Mouse (Mus musculus) midbrain, embryonic 10.5 days (tissue): ENCODE results near the gene Cnga4. TPM values are rescaled to one million over a fixed set of nuclear protein-coding genes. Genes with fewer than 3 reads are reported as not detected.
"Not testable (repeated sequence)": the region's sequence is repeated elsewhere in the genome, so short reads cannot be mapped to it uniquely, and the experiment has no call there.

Experiments
- DNase-seq: peaks from one replicate; pipeline ENCODE4 v3.0.0-alpha.2; 2017; ENCODE audit warnings: low spot score
- H3K27ac ChIP-seq: fragments of 300-500 bp; sonication (generic); replicated peaks from 2 replicates; pipeline ENCODE4 v1.5.1; 2016; ENCODE audit warnings: mild to moderate bottlenecking
- H3K27me3 ChIP-seq: fragments of 300-500 bp; sonication (generic); 2 replicates; pipeline ENCODE4 v1.6.1; 2016; ENCODE audit warnings: low read depth, mild to moderate bottlenecking; ENCODE audit not compliant: poor library complexity, severe bottlenecking
- H3K36me3 ChIP-seq: fragments of 300-500 bp; sonication (generic); 2 replicates; pipeline ENCODE4 v1.6.1; 2016; ENCODE audit warnings: mild to moderate bottlenecking, moderate library complexity
- H3K4me1 ChIP-seq: fragments of 300-500 bp; sonication (generic); 2 replicates; pipeline ENCODE4 v1.6.1; 2016
- H3K4me3 ChIP-seq: fragments of 300-500 bp; sonication (generic); 2 replicates; pipeline ENCODE4 v1.5.1; 2016; ENCODE audit warnings: mild to moderate bottlenecking, moderate library complexity
- H3K9me3 ChIP-seq: fragments of 300-500 bp; sonication (generic); replicated peaks from 2 replicates; pipeline ENCODE4 v1.6.1; 2016; ENCODE audit warnings: mild to moderate bottlenecking
- WGBS: fragments of 180-500 bp; shearing (Covaris S2); methylation state at CpG from one replicate; pipeline ENCODE4 v1.1.7; 2016; 5-methylcytosine and 5-hydroxymethylcytosine counted together
- polyA plus RNA-seq: library from polyadenylated mRNA; unstranded; fragments of >200 nt; fragmentation: Nextera tagmentation; extraction: Ambion mirVana; gene quantifications from 2 replicates; pipeline ENCODE4 v1.2.1, GENCODE M21; 2016

The Cnga4 gene
- polyA plus RNA-seq, result 0.12 TPM in 1 of 2 replicates, not detected in the other

DNA sequence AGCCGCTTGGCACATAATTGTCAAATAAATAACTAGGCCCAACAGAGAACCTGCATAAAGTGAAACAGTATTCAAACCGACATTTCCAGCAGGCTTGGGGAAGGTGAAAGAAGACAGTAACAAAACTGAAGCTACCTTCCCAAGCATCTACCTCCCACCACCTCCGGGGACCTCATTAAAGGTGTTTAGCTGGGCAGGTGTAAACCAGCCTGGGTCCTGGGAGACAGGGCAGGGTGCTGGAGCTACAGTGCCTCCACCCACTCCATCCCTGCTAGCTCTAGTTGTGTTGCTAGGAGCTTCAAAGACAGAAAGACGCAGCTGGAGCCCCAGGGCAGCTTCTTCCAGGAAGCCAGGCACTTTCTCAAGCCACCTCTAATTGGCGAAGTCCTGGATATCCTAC is at the start of gene Cnga4:
Cnga4 (plus strand) TSS at position 301 of the 400 bp plus-strand sequence.
- no peak within 1 kb of the TSS for H3K4me3 ChIP-seq
- WGBS, result 77% methylated on average over 5 of the region's 5 CpGs
- H3K27ac ChIP-seq, result no peak within 1 kb of the TSS
- H3K9me3 ChIP-seq, result no peaks in the 10 kb centered on the region
- peaks cover 3% of the 10 kb centered on the region; the same call in 1 of the 2 replicates for H3K27me3 ChIP-seq
- H3K4me1 ChIP-seq, result peaks cover 9% of the 10 kb centered on the region
- no peak for DNase-seq
- H3K36me3 ChIP-seq, result no peaks in the 10 kb centered on the region

DNA sequence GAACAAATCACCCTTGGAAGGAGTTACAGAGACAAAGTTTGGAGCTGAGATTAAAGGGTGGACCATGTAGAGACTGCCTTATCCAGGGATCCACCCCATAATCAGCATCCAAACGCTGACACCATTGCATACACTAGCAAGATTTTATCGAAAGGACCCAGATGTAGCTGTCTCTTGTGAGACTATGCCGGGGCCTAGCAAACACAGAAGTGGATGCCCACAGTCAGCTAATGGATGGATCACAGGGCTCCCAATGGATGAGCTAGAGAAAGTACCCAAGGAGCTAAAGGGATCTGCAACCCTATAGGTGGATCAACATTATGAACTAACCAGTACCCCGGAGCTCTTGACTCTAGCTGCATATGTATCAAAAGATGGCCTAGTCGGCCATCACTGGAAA is 48.3 kb upstream of the Cnga4 start:
- H3K4me3 ChIP-seq, H3K4me1 ChIP-seq, H3K27me3 ChIP-seq, DNase-seq, H3K9me3 ChIP-seq, H3K27ac ChIP-seq, H3K36me3 ChIP-seq: not testable (repeated sequence)
- no CpG with 5 or more reads among the region's 5 CpGs for WGBS

DNA sequence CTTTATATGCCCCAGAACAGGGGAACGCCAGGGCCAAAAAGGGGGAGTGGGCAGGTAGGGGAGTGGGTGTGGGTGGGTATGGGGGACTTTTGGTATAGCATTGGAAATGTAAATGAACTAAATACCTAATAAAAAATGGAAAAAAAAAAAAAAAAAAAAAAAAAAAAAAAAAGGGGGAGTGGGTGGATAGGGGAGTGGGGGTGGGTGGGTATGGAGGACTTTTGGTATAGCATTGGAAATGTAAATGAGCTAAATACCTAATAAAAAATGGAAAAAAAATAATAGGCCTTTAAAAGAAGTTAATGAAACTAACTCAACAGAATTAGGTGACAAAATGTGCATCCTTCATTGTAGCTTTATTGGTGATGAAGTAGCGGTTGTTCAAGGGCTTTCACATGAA is 47.9 kb upstream of the Cnga4 start:
- H3K27ac ChIP-seq, H3K36me3 ChIP-seq, DNase-seq, H3K4me3 ChIP-seq, H3K4me1 ChIP-seq, H3K9me3 ChIP-seq, H3K27me3 ChIP-seq: not testable (repeated sequence)
- 98% methylated on average over 1 of the region's 2 CpGs for WGBS

DNA sequence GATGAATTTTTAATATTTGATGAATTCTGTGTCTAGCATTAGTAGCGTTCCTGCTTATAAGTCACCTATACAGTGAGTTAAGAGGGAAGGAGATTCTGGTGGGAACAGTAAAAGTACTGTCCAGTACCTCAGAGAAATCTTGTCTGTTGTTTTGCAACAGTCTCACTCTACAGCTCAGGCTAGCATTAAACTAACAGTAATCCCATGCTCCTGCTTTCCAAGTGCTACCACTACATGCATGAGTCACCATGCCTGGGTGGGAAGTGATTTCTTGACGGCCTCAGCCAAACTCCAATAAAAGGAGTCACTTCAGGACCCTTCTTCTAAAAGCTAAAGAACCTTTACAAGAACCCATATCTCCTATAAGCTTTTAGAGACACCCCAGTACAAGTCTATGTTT is 42.7 kb upstream of the Cnga4 start:
- Histone ChIP-seq H3K36me3 (no peaks in the 10 kb centered on the region), H3K27ac (no peak overlapping the region), H3K27me3 (no peaks in the 10 kb centered on the region), H3K4me3 (no peak overlapping the region), H3K4me1 (no peaks in the 10 kb centered on the region), H3K9me3 (no peaks in the 10 kb centered on the region)
- 84% methylated on average over 2 of the region's 2 CpGs for WGBS
- DNase-seq, result no peak

DNA sequence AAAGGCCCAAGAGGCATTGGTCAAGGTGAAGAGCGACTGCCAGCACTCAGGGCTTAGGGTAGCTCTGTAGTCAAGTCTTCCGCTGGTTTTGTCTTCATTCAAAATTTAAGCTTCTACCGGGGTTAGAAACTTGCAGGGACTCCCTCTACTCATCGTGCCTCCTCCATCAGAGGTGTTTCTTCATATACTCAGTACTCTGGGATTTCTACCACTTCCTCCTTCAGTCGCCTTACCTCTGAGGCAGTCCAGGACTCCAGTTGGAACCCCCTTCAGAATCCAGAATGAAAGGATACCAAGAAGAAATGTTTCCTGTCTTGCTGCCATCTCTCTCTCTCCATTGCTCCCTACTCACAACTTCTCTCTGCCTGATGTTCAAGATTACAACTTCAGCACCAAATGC is 37.1 kb upstream of the Cnga4 start:
- 89% methylated on average over 5 of the region's 5 CpGs for WGBS
- Histone ChIP-seq H3K36me3 (peaks cover 7% of the 10 kb centered on the region), H3K9me3 (no peaks in the 10 kb centered on the region), H3K4me1 (no peaks in the 10 kb centered on the region), H3K27ac (no peak overlapping the region), H3K4me3 (no peak overlapping the region), H3K27me3 (no peaks in the 10 kb centered on the region)
- DNase-seq, result no peak

DNA sequence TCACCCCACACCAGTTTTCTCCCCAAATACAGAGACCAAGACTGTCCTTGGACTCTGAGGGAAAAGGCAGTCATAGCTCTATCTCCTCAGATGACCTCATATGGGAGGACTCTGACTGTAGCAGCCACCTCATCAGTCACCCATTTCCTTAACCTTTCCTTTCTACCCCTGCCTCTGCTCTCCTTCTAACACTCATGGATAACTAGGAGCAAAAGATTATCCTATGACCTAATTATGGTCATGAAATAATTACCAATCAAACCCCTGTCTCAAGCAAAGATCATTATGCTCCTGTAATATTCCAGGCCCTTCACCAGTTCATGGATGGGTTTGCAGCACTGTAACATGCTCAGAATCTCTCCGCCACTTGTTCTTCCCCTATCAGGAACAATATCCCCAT is 36.4 kb upstream of the Cnga4 start, which contains the start of gene Olfr692:
Olfr692 (plus strand) TSS at position 301 of the 400 bp plus-strand sequence.
- H3K4me3 ChIP-seq, result no peak within 1 kb of the TSS
- DNase-seq, result no peak
- WGBS, result 90% methylated on average over 1 of the region's 1 CpGs
- H3K27me3 ChIP-seq, result no peaks in the 10 kb centered on the region
- H3K4me1 ChIP-seq, result no peaks in the 10 kb centered on the region
- H3K27ac ChIP-seq, result no peak within 1 kb of the TSS
- no peaks in the 10 kb centered on the region for H3K9me3 ChIP-seq
- peaks cover 11% of the 10 kb centered on the region for H3K36me3 ChIP-seq

DNA sequence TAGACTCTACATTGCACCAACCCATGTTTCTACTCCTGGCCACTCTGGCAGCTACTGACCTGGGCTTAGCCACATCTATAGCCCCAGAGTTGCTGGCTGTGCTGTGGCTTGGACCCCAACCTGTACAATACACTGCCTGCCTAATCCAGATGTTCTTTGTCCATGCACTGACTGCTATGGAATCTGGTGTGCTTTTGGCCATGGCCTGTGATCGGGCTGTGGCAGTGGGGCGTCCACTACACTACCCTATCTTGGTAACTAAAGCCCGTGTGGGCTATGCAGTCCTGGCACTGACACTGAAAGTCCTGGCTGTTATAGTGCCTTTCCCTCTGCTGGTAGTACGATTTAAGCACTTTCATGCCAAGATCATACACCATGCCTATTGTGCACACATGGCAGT is 35.8 kb upstream of the Cnga4 start:
- Histone ChIP-seq H3K36me3 (peaks cover 17% of the 10 kb centered on the region), H3K9me3 (no peaks in the 10 kb centered on the region), H3K27ac (no peak overlapping the region), H3K4me1 (no peaks in the 10 kb centered on the region), H3K27me3 (no peaks in the 10 kb centered on the region), H3K4me3 (no peak overlapping the region)
- WGBS, result 92% methylated on average over 4 of the region's 4 CpGs
- DNase-seq, result no peak

DNA sequence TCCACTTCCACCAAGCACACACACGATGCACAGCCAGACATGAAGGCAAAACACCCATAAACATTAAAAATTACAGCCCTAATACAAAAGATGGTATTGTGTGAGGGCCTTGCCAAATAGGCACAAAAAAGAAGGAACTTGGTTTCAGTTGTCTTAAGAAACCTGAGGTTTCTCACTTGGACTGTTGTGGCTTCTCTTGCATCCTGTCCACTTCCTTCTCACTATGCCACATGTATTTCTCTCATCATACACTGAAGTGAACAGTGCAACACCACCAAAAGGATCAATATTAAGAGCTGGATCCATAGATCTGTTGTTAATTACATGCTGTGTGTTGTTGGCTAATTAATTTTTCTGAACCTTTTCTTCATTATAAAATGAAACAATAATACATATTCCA is 31.5 kb upstream of the Cnga4 start:
- no peak for DNase-seq
- WGBS, result 92% methylated on average over 1 of the region's 1 CpGs
- Histone ChIP-seq H3K36me3 (peaks cover 58% of the 10 kb centered on the region), H3K27me3 (no peaks in the 10 kb centered on the region), H3K27ac (no peak overlapping the region), H3K4me1 (no peaks in the 10 kb centered on the region), H3K4me3 (no peak overlapping the region), H3K9me3 (no peaks in the 10 kb centered on the region)

DNA sequence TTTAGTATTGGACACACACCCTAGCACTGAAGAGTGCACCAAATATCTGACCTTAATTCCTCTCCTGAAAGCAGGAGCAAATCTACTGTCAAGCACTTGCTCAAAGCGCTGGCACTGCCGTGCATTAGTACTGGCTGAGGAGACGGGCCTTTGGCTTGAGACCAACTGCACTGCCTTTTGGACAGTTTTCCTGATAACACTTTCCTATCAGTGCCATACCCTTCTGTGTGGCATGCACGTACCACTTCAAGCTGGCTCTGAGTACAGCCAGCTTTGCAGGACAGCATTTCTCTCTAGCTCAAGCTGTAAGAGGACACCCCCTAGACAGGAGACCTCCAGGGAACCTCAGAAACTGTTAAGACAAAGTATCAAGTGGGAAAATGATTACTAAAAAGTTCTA is 30.9 kb upstream of the Cnga4 start:
- peaks cover 64% of the 10 kb centered on the region for H3K36me3 ChIP-seq
- WGBS, result 92% methylated on average over 4 of the region's 4 CpGs

DNA sequence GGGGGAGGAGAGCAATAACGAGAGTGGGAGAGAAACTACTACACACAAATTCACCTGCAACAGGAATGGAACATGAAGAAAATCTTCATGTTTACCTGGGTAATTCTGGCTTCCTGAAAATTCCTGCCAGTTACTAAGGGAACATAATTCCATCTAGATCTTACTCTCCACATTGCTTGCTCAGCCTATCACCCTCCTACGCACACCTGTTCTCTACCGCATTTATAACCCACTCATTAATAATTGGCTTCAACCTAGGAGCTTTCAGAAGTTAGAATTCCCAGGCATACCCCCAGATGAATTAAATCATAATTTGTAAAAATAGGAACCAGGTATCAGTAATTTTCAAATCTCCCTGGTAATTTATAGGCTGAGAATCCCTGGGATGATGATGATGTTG is 30.4 kb upstream of the Cnga4 start:
- WGBS, result 93% methylated on average over 3 of the region's 3 CpGs
- peaks cover 69% of the 10 kb centered on the region for H3K36me3 ChIP-seq

More for the DNA sequence above, 30.9 kb upstream of the Cnga4 start:
- H3K4me3 ChIP-seq, result no peak overlapping the region
- H3K27me3 ChIP-seq, result no peaks in the 10 kb centered on the region
- H3K27ac ChIP-seq, result no peak overlapping the region
- no peaks in the 10 kb centered on the region for H3K9me3 ChIP-seq
- no peak for DNase-seq
- no peaks in the 10 kb centered on the region for H3K4me1 ChIP-seq

DNA sequence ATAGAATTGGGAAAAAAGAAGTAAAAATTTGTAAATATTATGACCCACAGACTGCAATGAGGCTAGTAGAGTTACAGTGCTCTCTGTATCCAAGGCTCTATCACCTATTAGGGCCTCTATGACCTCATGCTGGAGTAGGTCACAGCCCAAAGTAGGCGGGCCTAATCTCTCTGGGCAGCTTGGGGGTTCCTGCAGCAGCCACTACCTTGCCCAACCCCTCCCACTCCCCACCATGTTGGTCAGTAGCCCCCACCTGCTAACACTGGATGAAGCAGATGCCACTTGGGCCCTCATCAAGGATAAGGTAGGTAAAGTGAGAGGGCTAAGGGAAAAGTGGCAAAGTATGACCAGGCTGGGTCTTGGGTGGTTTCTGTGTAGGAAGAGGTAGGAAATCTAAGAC is 29.5 kb upstream of the Cnga4 start, which contains the start of gene Gm5901:
Gm5901 (plus strand) TSS at position 173 of the 400 bp plus-strand sequence.
- H3K27ac ChIP-seq, result no peak within 1 kb of the TSS
- 81% methylated on average over 1 of the region's 1 CpGs for WGBS
- H3K9me3 ChIP-seq, result no peaks in the 10 kb centered on the region
- H3K4me1 ChIP-seq, result no peaks in the 10 kb centered on the region
- DNase-seq, result no peak
- no peak within 1 kb of the TSS for H3K4me3 ChIP-seq
- no peaks in the 10 kb centered on the region for H3K27me3 ChIP-seq
- H3K36me3 ChIP-seq, result peaks cover 78% of the 10 kb centered on the region

More for the DNA sequence above, 30.4 kb upstream of the Cnga4 start:
- DNase-seq, result no peak
- no peaks in the 10 kb centered on the region for H3K4me1 ChIP-seq
- H3K27ac ChIP-seq, result no peak overlapping the region
- H3K4me3 ChIP-seq, result no peak overlapping the region
- no peaks in the 10 kb centered on the region for H3K27me3 ChIP-seq
- H3K9me3 ChIP-seq, result no peaks in the 10 kb centered on the region

DNA sequence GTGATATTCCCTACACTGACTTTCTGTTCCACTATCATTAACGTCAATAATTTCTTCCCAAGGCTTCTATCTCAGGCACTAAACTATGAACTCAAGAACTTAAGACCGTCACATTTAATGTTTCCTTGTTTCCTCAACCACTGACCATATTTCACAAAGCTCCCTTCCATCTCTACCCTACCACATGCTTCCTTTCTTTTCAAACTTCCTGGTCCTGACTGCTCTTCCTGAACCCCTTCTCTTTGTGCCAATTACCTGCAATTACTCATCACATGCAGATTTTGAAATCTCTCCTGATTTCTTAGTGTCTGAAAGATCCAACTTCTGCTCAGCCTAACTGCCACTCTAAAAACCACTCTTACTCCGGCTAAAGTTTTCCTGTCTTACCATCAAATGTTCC is 24.0 kb upstream of the Cnga4 start:
- 94% methylated on average over 3 of the region's 3 CpGs for WGBS
- peaks cover 99% of the 10 kb centered on the region for H3K36me3 ChIP-seq
- no peaks in the 10 kb centered on the region for H3K4me1 ChIP-seq
- no peak for DNase-seq
- H3K27me3 ChIP-seq, result no peaks in the 10 kb centered on the region
- H3K4me3 ChIP-seq, result no peak overlapping the region
- no peak overlapping the region for H3K27ac ChIP-seq
- H3K9me3 ChIP-seq, result no peaks in the 10 kb centered on the region

DNA sequence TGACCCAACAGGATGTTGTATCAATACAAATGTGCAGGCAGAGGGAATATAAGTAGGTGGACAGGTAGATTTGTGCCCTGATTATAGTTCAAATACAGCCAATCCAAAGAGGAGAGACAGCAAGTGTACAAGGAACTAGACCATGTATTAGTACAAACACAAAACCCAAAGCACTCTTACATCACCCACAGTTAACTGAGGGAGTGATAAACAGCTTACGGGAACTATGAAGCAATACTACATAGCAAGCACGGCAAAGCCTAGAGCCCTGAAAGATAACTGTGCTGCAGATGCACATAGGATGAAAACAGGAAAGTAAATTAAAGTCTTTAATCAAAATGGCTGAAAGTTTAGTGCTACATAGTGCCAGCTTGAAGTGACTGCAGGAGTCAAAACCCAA is 16.7 kb upstream of the Cnga4 start:
- no peak for DNase-seq
- no peak overlapping the region for H3K27ac ChIP-seq
- H3K9me3 ChIP-seq, result no peaks in the 10 kb centered on the region
- no peak overlapping the region for H3K4me3 ChIP-seq
- no peaks in the 10 kb centered on the region for H3K4me1 ChIP-seq
- H3K27me3 ChIP-seq, result no peaks in the 10 kb centered on the region
- H3K36me3 ChIP-seq, result peaks cover 82% of the 10 kb centered on the region
- 98% methylated on average over 2 of the region's 2 CpGs for WGBS

DNA sequence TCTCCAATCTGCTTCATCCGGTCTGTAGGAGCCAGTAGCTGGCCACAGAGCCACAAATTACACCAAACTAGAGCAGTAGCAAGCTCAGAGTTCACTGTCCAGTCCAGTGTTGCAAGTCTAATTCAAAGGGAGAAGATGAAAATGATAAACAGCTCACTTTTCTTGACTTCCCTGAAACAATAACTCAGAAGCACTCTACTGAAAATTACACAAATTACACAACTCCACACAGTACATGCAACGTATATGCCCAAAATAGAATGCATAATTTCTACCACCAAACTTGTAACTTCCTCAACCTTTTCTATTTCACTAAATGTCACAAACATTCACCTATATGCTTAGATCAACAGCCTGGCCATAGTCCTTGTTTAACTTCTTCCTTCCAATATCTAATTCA is 14.1 kb upstream of the Cnga4 start:
- no peak for DNase-seq
- Histone ChIP-seq H3K36me3 (peaks cover 60% of the 10 kb centered on the region), H3K27ac (no peak overlapping the region), H3K4me3 (no peak overlapping the region), H3K9me3 (no peaks in the 10 kb centered on the region), H3K27me3 (no peaks in the 10 kb centered on the region), H3K4me1 (no peaks in the 10 kb centered on the region)
- 89% methylated on average over 2 of the region's 2 CpGs for WGBS
